Mouse (Mus musculus) frontal cortex, adult (tissue): ENCODE data around the gene Ncor2.

Experiments used
- ATAC-seq: cut with Nextera tagmentation; 2 replicates; pipeline ENCODE4 v1.9.2; 2017; ENCODE audit warnings: mild to moderate bottlenecking, moderate library complexity, mixed read lengths; ENCODE audit not compliant: low TSS enrichment

Ncor2 gene

GRCm38 (mm10) chr5:125127920-125128319 lies 51.1 kb downstream of the Ncor2 start:
- ATAC-seq: no peak

- ATAC-seq: no peak
Observed at GRCm38 (mm10) chr5:125127426-125127825, 51.6 kb downstream of the Ncor2 start.

- no peak for ATAC-seq
Observed at GRCm38 (mm10) chr5:125125966-125126464, 53.0 kb downstream of the Ncor2 start.

DNA sequence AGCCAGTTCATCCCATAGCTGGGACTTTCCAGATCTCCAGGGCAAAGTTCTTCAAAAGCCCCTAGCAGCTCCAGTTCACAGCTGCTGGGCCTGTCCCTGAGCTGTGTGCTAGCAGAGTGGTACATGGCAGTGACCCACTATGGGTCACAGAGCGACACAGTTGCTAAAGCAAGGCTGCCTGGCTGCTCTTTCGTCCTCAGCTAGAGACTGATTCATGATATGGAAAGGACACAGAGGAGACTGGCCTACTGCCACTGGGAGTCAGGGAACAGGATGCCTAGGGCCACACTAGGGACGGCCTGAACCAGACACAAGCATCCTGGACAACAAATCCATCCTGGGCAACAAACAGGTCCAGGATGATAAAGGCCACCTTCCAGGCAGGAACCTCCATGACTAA lies 53.8 kb downstream of the Ncor2 start:
- ATAC-seq: no peak

GRCm38 (mm10) chr5:125124002-125124401 lies 55.0 kb downstream of the Ncor2 start:
- ATAC-seq: no peak

DNA sequence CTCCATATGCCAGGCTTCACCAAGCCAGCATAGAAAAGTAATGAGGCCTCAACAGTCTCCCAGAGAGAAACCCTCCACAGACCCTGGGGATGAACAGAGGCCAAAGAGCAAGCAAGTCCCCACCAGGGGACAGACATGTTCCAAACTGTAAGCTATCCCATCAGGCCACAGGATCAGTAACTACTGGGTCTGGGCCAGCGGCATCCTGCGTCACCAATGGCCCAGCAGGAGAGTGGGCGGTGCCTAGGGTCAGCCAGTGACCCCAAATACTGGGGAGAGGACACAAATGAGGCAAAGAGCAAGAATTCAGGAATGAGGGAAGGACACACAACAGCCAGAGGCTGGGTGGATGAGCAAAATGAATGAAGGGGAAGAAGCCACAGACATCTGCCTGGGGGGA lies 55.8 kb downstream of the Ncor2 start:
- ATAC-seq: no peak

- no peak for ATAC-seq
Observed at GRCm38 (mm10) chr5:125122546-125122945, 56.5 kb downstream of the Ncor2 start.

DNA sequence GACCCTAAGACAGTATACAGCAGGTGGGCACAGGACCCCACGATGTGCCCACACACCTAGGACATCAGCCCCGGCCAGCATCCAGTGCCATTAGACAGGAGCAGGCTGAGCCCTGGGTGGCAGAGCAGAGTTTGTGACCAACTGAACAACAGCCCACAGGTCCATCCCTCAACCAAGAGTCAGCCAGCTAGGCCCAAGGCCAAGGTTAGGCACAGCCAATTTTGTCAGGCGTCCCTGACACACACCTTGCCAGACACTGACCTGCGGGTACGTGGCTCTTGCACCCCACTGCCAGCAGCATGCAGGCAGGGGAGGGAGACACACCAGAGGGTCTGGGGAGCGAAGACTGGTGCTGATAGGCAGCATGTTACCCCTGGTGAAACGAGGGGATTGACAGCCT lies 57.0 kb downstream of the Ncor2 start:
- ATAC-seq: no peak

DNA sequence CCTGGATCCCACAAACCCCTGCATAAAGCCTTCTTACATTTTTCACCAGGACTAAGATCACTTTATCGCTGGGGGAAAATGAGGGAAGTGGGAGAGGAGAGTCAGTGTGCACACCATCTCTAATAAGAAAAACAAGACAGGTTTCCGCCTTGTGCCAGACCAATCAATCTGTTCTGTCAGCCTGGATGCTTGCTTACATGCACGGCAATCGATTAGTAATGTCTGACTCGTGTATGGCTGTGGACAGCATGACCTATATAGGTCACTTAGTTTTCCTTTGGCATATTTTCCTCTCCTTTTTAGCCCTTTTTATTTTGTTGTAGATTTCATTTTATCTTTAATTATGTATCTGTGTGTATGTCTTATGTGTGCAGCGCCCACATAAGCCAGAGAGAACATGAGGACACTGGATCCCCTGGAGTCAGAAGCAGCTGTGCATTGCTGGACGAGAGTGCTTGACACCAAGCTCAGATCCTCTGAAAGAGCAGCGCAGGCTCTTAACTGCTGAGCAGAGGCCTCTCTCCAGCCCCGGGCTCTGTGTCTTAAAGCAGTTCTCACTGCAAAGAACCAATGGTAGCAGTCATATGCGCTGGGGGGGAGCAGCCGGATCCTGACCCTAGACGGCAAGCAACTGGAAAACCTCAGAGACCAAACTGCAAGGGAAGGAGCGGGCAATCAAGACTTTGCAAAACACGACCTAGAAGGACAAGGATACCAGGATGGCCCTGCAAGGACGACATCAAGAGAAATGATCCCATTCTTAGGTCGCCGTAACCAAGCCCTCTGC lies 58.3 kb downstream of the Ncor2 start:
- ATAC-seq: no peak

DNA sequence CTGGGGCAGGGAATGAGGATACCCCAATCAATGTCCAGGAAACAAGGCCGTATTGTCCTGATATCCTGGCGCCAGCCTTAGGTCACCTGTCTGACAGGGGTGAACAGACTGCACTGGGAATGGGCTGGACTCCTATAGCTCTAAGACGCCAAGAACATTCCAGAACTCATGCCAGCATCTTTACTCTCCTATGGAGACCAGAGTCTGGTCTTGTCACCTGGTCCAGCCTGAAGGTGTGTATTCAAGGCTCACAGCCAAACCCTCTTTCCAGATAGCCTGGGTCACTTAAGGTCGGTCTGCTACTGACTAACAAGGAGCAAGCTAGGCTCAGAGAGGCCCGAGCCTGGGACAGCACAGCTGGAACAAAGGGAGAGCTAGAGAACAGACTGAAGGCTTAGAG lies 61.8 kb downstream of the Ncor2 start:
- no peak for ATAC-seq

GRCm38 (mm10) chr5:125113029-125113428 lies 66.0 kb downstream of the Ncor2 start:
- 0 out of 2 replicates have a peak, but pooled peaks have one; percentile 29 for ATAC-seq

DNA sequence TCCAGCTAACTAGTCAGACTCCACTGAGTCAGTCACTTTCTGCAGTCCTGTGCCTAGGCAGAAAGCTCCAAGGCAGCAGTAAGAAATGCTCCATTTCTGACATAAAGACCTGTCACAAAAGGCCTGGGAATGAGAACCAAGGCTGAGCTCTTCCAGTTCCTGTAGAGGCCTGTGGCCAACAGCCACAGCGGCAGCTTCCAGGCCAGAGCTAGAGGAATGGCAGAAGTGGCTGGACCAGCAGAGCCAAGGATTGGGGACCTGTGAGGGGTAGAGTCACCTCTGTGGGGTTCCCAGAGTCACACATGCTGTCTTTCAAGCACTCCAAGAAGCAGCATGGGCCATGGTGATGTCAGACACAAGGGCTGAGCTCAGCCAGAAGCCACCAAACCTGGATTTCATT lies 66.4 kb downstream of the Ncor2 start:
- no peak for ATAC-seq

DNA sequence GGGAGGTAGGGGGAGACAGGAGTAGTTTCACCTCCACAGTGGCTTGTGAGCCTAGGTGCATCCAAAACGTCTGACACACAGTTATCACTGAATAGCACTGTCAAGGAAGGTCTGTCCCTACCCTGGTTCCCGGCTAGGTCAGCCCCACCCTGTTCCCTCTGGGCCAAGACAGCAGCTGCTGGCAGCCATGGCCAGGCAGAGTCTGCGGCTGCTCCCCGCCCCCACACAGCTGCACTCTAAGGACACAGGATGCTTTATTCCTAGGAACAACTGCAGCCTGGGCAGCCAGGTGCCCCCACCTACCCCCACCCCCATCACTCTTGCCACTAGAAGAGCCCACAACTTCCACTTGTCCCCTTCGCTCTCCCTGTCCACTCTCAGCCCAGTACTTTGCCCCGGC lies 67.9 kb downstream of the Ncor2 start:
- ATAC-seq: peak; percentile 48; the same call in 1 of the 2 replicates

DNA sequence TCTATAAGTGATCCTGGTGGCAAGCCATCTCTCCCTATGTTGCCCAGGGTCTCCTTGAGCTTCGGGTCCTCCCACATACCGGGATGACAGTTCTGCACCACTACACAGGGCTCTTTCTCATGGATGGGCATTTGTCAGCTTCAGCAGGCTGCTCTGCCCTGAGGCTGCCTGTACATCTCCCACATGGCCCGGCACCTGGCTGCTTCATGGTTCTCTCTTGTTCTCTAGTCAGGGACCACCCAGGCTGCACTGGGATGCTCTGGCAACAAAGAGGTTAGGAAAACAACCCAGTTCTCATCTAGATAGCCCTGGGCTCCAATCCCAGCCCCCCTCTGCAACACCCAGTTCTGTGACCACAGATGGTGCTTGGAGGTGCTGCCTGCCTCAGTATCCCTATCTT lies 68.3 kb downstream of the Ncor2 start:
- no peak for ATAC-seq

- no peak for ATAC-seq
Observed at GRCm38 (mm10) chr5:125110196-125110595, 68.8 kb downstream of the Ncor2 start.

DNA sequence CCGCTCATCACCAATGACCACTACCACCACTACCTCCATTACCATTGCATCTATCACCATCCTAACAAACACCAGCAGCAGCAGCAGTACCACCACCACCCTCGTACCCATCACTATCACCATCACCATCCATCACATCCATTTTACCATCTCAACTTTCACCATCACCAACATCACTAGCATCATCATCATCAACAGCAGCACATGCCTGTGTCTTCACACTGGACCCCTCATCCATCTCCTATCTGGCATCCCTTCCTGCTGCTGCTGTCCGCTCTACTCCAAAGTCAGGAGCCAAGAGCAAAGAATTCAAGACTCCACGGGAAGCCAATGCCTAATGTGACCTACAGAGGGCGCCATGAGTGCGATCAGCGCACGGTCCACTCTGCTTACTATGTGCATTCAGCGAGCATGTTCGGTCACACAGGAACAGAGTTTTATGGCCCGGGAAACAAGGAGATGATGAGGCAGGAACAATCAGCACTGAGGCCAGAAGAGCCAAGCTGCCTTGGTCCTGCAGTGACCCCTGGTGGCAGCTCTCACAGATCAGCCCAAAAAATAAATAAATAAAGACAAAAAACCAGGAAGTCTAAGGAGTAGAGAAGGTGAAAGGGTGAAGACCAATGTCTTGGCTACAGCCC lies 71.9 kb downstream of the Ncor2 start:
- ATAC-seq: no peak

DNA sequence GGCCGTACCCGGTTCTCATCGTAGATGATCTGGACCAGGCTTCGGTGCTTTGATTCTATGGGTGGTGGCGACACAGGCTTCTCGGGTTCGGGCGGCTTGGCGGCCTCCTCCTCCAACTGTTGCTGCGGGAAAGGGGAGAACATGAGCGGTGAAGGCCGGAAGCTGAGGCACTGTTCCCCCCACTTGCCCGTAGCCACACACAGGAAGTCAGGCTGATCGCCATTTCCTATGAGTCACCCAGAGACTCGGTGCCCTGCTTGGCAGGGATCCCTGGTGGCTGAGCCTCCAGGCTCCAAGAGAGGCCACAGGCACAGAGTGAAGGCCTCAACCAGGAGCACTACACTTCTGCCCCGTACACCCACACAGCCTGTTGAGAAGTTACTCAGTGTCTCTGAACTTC lies 72.8 kb downstream of the Ncor2 start:
- ATAC-seq: no peak

DNA sequence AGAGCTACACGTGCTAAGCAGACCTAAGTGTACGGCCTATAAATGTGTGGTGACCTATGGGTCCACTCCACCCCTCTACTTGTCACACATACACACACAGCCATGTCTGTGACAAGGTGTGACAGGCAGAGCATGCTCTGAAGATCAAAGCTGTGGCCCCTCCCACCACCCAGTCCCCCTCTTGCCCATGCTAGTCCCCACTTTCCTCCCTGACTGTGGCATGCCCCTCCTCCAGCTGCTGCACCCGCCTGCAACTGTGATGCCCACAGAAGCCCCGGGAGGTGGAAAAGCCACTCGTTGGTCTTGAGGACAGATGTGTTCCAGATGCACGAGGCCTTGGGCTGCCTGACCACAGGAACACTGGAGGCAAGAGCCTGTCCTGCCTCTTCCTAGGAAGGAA lies 74.2 kb downstream of the Ncor2 start:
- no peak for ATAC-seq

DNA sequence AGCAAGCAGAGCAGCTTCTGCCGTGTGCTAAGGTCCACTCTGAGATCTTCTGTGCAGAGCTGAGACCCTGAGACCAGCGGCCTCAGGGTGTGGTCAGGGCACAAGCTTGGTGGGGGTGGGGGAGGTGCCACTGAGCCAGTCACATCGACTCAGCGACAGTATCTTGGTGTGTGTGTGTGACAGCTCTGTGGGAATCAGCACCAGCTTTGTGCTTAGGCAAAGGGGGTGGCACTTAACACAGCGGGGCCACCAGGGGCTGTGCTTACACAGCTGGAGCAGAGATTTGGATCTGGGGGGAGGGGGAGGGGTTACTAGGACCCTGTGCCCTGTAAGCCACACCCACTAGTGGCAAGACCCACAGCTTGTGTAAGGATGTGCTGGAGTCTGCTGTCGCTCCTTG lies 75.6 kb downstream of the Ncor2 start:
- ATAC-seq: no peak

GRCm38 (mm10) chr5:125102907-125103306 lies 76.1 kb downstream of the Ncor2 start:
- no peak for ATAC-seq

DNA sequence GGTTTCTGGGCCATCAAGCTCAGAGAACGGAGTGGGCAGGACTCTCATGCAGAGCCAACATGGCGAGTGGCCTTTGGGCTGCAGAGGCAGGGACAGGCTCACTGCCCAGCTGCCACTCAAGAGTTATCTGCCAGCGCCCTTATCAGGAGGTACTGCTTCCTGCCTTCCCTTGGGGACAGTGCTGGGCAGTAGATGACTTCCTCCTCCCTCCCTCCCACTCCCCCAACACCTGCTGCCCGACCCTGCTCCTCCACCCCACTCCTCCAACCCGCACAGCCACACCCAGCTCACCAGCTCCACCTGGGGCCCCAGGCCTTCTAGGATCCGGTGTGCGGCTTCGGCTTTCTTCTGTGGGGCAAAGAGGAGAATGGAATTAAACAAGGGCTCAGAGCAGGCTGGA lies 76.7 kb downstream of the Ncor2 start:
- no peak for ATAC-seq

- peak; percentile 28; the same call in 1 of the 2 replicates for ATAC-seq
Observed at GRCm38 (mm10) chr5:125099785-125100350, 79.2 kb downstream of the Ncor2 start.

- no peak for ATAC-seq
Observed at GRCm38 (mm10) chr5:125098692-125099091, 80.3 kb downstream of the Ncor2 start.
